22 mouse cellular contexts compared by ENCODE assay signal in the genomic region with DNA sequence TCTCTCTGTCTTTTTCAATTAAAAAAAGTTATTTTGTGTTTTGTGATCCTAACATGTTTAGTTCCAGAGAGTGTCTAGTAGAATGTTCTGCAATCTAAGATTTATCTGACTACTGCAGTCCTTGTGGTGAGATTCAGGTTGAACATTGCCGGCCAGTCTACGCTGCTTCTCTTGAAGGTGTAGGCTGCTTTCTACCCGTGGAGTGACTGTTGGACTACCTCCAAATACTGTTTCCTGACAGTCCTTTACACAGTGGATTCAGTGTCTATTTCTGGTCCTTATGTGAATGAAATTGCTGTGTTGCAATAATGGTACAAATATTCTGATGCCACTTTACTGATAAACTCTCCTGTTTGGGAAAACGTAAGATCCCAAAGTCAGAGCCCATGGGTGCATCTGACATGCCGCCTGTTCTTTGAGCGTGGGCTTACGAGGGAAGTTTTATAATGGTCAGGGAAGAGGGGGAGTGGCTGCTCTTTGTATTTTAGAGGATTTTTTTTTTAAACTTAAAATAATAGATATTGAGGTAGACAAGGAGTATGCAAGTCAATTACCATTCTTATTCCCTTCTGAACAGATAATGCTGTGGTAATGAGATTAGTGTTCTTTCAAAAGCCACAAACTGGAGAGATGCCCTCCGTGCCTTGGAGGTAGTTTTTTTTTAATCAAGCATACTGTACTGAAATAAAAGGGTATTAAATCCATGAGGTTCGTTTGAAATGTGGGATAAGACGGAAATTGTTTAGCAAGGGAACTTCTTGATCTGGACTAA. TPM values are rescaled to one million over a fixed set of nuclear protein-coding genes. Genes with fewer than 3 reads are reported as not detected.
A peak's percentile ranks its signal among the peaks of the same experiment; 100 is the strongest.
DNase-seq lines count a peak whose midpoint lies in the region; ATAC-seq and TF ChIP-seq lines count a peak whose summit lies in the region.
"Had no signal": no experiment of that assay in that cellular context is flagged by ENCODE, and none has a peak within 500 bp of the region (broad histone marks: within the 10 kb centered on the region; RNA-seq: fewer than 3 reads in every experiment).

No protein-coding gene starts in this region.

- no peak for ATAC-seq in midbrain, embryonic 13.5 days
- ATAC-seq: forebrain, embryonic 13.5 days; forebrain, postnatal 0 days had no signal

- H3K27ac ChIP-seq in gastrocnemius, adult 2 months = peak overlapping the region; percentile 31; the same call in 1 of the 2 replicates
- no peak overlapping the region for H3K27ac ChIP-seq in midbrain, embryonic 13.5 days
- H3K27ac ChIP-seq: embryonic facial prominence, embryonic 10.5 days; forebrain, embryonic 13.5 days; hindbrain, embryonic 15.5 days had no signal

- TF ChIP-seq CTCF in gastrocnemius, adult 2 months (IDR thresholded peaks at IDR 0.05) = no peak
- TF ChIP-seq CTCF in brain, embryonic 14.5 days (IDR thresholded peaks at IDR 0.05; ENCODE audit: borderline replicate concordance, extremely low read depth, insufficient read depth, insufficient read length) = no peak

- no peak for DNase-seq in gastrocnemius, adult 2 months
- no peak for DNase-seq in gastrocnemius, postnatal 25 days
- peak; percentile 30 for DNase-seq in kidney, adult 9 months
- DNase-seq in kidney, postnatal 4 days = no peak
- peak; percentile 36 for DNase-seq in 416B (ENCODE audit: low read depth)
- peak; percentile 17 for DNase-seq in brain, embryonic 14.5 days (ENCODE audit: low read depth)
- DNase-seq in thymus, postnatal 4 days = no peak
- DNase-seq: adrenal gland, adult 8-10 months; cerebellum, adult 18-20 months; cerebellum, adult 9-11 months; forebrain, postnatal 0 days; gastrocnemius, postnatal 36 days; heart, adult 18-20 months had no signal

- intact Hi-C loops in gastrocnemius, adult 2 months (cut with DNase I) = no loop called here

- H3K9ac ChIP-seq in midbrain, embryonic 13.5 days (replicated peaks) = no peak overlapping the region
- H3K9ac ChIP-seq: forebrain, embryonic 13.5 days; forebrain, postnatal 0 days; hindbrain, embryonic 15.5 days had no signal

- WGBS in midbrain, embryonic 13.5 days = 25% methylated on average over 10 of the region's 10 CpGs

- peaks cover 9% of the 10 kb centered on the region for H3K4me1 ChIP-seq in midbrain, embryonic 13.5 days (replicated peaks)

- no peak for TF ChIP-seq POLR2A in brain, embryonic 14.5 days (IDR thresholded peaks at IDR 0.05; ENCODE audit: borderline replicate concordance, extremely low read depth, insufficient read depth, insufficient read length, poor library complexity, severe bottlenecking)

- peaks cover 10% of the 10 kb centered on the region; the same call in 1 of the 2 replicates for H3K27me3 ChIP-seq in midbrain, embryonic 13.5 days
- H3K27me3 ChIP-seq: CH12.LX; forebrain, embryonic 13.5 days; hindbrain, embryonic 15.5 days had no signal

- H3K4me2 ChIP-seq in midbrain, embryonic 13.5 days (replicated peaks) = no peak overlapping the region
- H3K4me2 ChIP-seq: forebrain, embryonic 13.5 days; heart, embryonic 11.5 days; hindbrain, embryonic 15.5 days had no signal

- no peaks in the 10 kb centered on the region for H3K36me3 ChIP-seq in midbrain, embryonic 13.5 days
- H3K36me3 ChIP-seq: embryonic facial prominence, embryonic 10.5 days; hindbrain, embryonic 15.5 days had no signal

- no peak overlapping the region for H3K4me3 ChIP-seq in gastrocnemius, adult 2 months
- H3K4me3 ChIP-seq in midbrain, embryonic 13.5 days (replicated peaks) = no peak overlapping the region
- H3K4me3 ChIP-seq: embryonic facial prominence, embryonic 10.5 days; forebrain, embryonic 13.5 days; hindbrain, embryonic 15.5 days had no signal

- H3K9me3 ChIP-seq in midbrain, embryonic 13.5 days = no peaks in the 10 kb centered on the region
- H3K9me3 ChIP-seq: embryonic facial prominence, embryonic 10.5 days; forebrain, embryonic 13.5 days; hindbrain, embryonic 15.5 days had no signal

RNA-seq across cellular contexts. Expression of a gene that starts 4.4 kb away (rescaled TPM):
- not detected for total RNA-seq in gastrocnemius, adult 2 months (2021)
- total RNA-seq in gastrocnemius, postnatal 25 days (2021) = not detected
- not detected in 2 replicates for polyA plus RNA-seq in brain, embryonic 14.5 days (2012; rRNA removed)
- polyA plus RNA-seq in midbrain, embryonic 13.5 days (2015; fragmentation: Nextera tagmentation; extraction: Ambion mirVana) = 0.15 TPM in 1 of 2 replicates, not detected in the other
- total RNA-seq: adrenal gland, adult 8-10 months; adrenal gland, postnatal 4 days; CH12.LX; forebrain, postnatal 0 days; gastrocnemius, adult 18-20 months; gastrocnemius, postnatal 36 days; heart, adult 18-20 months; heart, postnatal 25 days had no signal
- polyA plus RNA-seq: forebrain, postnatal 0 days had no signal

Comparison
In these comparisons a context has a peak if more than half of its experiments do, and no peak if none do; other contexts are left out.
1. DNase-seq: peak in kidney, adult 9 months (single experiment), 416B (single experiment) and brain, embryonic 14.5 days (single experiment); none in gastrocnemius, adult 2 months (single experiment), gastrocnemius, postnatal 25 days (single experiment), kidney, postnatal 4 days (0 of 2) and thymus, postnatal 4 days (single experiment).